Mouse (Mus musculus) 416B (cell line): Measurements from ENCODE around the gene Cox8a.

Experiments
- DNase-seq: peaks from one replicate; pipeline ENCODE4 v3.0.0; 2011; ENCODE audit warnings: low read depth

Gene Cox8a

GRCm38 (mm10) chr19:7223488-7223887 is 6.1 kb upstream of the Cox8a start:
- DNase-seq, result peak; percentile 37

GRCm38 (mm10) chr19:7222196-7222595 is 4.8 kb upstream of the Cox8a start:
- DNase-seq, result no peak

- DNase-seq, result no peak
Observed at GRCm38 (mm10) chr19:7218753-7219152, 1.3 kb upstream of the Cox8a start.

- no peak for DNase-seq
Observed at GRCm38 (mm10) chr19:7217926-7218267, 481 bp upstream of the Cox8a start.

- DNase-seq, result no peak
Observed at GRCm38 (mm10) chr19:7214484-7214883, 2.9 kb downstream of the Cox8a start.

- DNase-seq, result no peak
Observed at GRCm38 (mm10) chr19:7213010-7213409, 4.4 kb downstream of the Cox8a start.

GRCm38 (mm10) chr19:7212216-7212615 is 5.2 kb downstream of the Cox8a start:
- DNase-seq, result no peak

GRCm38 (mm10) chr19:7209907-7210646 is 7.3 kb downstream of the Cox8a start:
- DNase-seq, result peak; percentile 30

- peak; percentile 95 for DNase-seq
Observed at GRCm38 (mm10) chr19:7205753-7206736, 11.4 kb downstream of the Cox8a start, which contains the start of gene Otub1. TSS of gene Otub1 (minus strand) at chr19:7206316.

- no peak for DNase-seq
Observed at GRCm38 (mm10) chr19:7205326-7205725, 12.1 kb downstream of the Cox8a start.

GRCm38 (mm10) chr19:7204898-7205297 is 12.5 kb downstream of the Cox8a start:
- DNase-seq, result no peak

- no peak for DNase-seq
Observed at GRCm38 (mm10) chr19:7200427-7200826, 17.0 kb downstream of the Cox8a start.

- DNase-seq, result no peak
Observed at GRCm38 (mm10) chr19:7199089-7199488, 18.3 kb downstream of the Cox8a start.

GRCm38 (mm10) chr19:7197445-7197844 is 20.0 kb downstream of the Cox8a start:
- no peak for DNase-seq

GRCm38 (mm10) chr19:7196741-7197270 is 20.6 kb downstream of the Cox8a start:
- no peak for DNase-seq

GRCm38 (mm10) chr19:7195900-7196728 is 21.3 kb downstream of the Cox8a start:
- peak; percentile 33 for DNase-seq

- DNase-seq, result no peak
Observed at GRCm38 (mm10) chr19:7192561-7192967, 24.9 kb downstream of the Cox8a start.

GRCm38 (mm10) chr19:7191639-7192038 is 25.8 kb downstream of the Cox8a start:
- no peak for DNase-seq

- no peak for DNase-seq
Observed at GRCm38 (mm10) chr19:7190986-7191385, 26.4 kb downstream of the Cox8a start.

- no peak for DNase-seq
Observed at GRCm38 (mm10) chr19:7189026-7189425, 28.4 kb downstream of the Cox8a start.

GRCm38 (mm10) chr19:7187157-7187556 is 30.3 kb downstream of the Cox8a start:
- DNase-seq, result no peak
